Mouse (Mus musculus): Measurements from ENCODE around the gene Farsa.
"Not testable (repeated sequence)": the region's sequence is repeated elsewhere in the genome, so short reads cannot be mapped to it uniquely, and the experiment has no call there.

Farsa gene

GRCm38 (mm10) chr8:84856864-84857441, at the start of gene Farsa:
Farsa (plus strand) TSS chr8:84856989.
- peak; percentile 94 for DNase-seq

DNA sequence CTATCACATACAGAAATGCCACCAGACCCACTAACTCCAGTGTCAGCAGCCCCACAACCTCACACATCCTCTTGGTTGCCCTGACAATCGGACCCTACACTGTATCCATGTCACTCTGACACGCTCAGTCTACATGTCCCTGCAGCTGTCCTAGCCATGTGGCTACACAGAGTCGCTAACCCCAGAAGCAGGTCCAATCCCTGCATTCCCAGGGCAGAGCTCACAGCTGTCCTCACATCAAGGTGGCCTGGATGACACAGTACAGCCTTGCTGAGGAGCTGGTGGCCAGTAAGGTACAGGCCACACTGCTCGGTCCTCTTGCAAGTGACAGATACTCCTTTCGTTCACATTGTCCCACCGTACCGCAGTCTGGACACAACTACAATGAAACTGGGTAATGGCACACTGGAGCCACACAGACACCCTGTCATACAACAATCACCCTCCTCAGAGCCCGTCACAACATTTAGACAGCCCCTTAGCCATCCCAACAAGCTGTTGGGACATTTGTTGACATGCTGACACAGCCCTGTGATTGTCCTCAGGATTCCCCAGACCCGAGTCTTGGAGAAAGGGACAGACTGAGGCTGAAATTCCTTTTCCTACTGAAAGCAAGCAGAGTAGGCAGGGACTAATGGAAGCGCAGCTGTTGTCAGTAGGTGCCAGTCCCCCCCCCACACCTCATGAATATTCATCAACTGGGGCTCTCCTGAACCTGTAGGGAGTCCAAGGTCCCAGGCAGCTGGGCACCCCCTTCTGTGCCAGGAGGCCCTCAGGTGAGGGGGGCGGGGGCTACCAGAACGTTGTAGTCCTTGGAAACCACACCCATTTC, 47.5 kb upstream of the Farsa start:
- DNase-seq = no peak

DNA sequence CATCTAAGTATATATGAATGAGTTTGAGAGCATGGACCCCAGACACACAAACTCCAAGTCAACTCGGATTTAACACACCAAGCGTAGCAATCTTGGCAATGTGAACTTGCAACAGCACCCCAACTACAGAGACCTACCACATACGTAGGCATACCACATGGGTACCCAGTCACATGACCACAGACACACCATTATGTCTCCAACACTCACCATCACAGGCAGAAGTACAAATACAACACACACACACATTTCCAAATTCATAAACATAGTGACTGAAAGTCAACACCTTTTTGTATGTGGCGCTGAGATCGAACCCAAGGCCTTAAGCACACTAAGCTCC, 46.9 kb upstream of the Farsa start:
- DNase-seq = no peak

- peak; percentile 97 for DNase-seq
These were observed 45.9 kb upstream of the Farsa start for GRCm38 (mm10) chr8:84810896-84811295.

GRCm38 (mm10) chr8:84811303-84811702, 45.5 kb upstream of the Farsa start:
- no peak for DNase-seq

GRCm38 (mm10) chr8:84813059-84813458, 43.7 kb upstream of the Farsa start:
- DNase-seq = peak; percentile 93

DNA sequence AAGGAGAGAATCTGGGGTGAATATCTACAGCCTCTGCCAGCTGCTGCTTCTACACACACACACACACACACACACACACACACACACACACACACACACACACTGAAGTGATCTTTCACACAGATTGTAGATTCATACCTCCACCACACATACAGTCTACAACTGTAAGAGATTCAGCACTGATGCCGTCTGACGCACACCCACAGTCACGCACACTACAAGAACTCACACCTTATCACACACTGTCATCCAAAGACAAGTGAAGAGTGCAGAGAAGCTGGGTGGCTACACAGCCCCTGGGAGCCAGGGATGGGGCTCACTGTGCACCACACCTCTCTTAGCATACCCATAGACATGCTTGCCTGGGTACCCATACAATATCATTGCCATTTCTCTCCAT, 43.0 kb upstream of the Farsa start:
- DNase-seq = no peak

DNA sequence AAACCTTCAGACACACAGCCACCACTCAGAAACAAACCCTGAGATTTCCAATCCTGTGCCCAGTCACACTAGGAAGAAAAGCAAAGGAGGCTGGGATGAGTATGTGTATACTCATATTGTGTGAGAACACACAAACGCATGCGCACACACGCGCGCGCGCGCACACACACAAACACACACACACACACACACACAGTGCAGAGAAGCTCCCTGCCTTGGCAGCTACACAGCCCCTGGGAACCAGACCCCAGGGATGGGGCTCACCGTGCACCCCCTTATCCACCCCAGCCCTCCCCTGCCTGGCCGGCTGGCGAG, 42.6 kb upstream of the Farsa start:
- no peak for DNase-seq

GRCm38 (mm10) chr8:84814555-84815441, 42.0 kb upstream of the Farsa start:
- no peak for DNase-seq

GRCm38 (mm10) chr8:84815547-84815946, 41.2 kb upstream of the Farsa start:
- DNase-seq = peak; percentile 98

- no peak for DNase-seq
These were observed 40.7 kb upstream of the Farsa start for GRCm38 (mm10) chr8:84816117-84816516.

- DNase-seq = no peak
These were observed 34.1 kb upstream of the Farsa start, which contains the start of gene Dand5 for GRCm38 (mm10) chr8:84822723-84823122. Dand5 (minus strand) TSS chr8:84822823.

DNA sequence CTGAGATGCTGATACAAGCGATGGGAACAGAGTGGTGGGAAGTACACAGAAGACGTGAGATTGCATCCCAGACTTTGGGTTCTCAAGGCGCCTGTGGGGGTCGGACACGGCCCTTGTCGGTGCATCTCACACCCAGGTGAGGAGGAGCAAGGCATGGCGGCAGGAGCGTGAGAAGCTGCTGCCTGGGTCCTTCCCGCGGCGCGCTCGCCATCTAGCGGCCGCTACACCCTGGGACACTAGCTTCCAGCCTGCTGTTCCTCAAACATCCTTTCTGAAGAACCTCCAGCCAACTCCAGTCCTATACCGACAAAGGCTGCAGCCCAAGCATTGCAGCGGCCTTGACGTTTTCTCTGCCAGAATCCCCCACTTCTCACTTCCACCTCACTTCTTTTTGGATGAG, 33.1 kb upstream of the Farsa start:
- peak; percentile 66 for DNase-seq

- DNase-seq = no peak
These were observed 31.2 kb upstream of the Farsa start for GRCm38 (mm10) chr8:84825636-84826035.

GRCm38 (mm10) chr8:84826518-84826917, 30.3 kb upstream of the Farsa start:
- not testable (repeated sequence) for DNase-seq

DNA sequence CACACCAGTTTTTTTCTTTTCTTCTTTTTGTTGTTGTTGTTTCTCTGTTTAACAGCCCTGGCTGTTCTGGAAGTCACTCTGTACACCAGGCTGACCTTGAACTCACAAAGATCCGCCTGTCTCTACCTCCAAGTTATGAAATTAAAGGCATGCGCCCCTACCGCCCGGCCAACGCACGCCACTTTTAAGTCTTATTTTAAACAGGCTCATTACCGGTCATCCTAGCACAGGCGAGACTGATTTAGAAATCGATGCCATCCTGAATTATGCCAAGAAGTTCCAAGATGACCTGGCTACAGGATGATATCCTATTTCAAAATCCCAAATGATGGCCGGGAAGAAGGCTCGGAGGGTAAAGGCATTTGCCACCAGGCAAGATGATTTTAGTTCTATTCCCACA, 25.3 kb upstream of the Farsa start, which contains the start of gene Gadd45gip1:
Gene Gadd45gip1, plus strand, starts transcription at position 33 of the 400 bp plus-strand sequence.
- DNase-seq = peak; percentile 22

- DNase-seq = peak; percentile 83
These were observed 24.6 kb upstream of the Farsa start for GRCm38 (mm10) chr8:84832034-84832717.

DNA sequence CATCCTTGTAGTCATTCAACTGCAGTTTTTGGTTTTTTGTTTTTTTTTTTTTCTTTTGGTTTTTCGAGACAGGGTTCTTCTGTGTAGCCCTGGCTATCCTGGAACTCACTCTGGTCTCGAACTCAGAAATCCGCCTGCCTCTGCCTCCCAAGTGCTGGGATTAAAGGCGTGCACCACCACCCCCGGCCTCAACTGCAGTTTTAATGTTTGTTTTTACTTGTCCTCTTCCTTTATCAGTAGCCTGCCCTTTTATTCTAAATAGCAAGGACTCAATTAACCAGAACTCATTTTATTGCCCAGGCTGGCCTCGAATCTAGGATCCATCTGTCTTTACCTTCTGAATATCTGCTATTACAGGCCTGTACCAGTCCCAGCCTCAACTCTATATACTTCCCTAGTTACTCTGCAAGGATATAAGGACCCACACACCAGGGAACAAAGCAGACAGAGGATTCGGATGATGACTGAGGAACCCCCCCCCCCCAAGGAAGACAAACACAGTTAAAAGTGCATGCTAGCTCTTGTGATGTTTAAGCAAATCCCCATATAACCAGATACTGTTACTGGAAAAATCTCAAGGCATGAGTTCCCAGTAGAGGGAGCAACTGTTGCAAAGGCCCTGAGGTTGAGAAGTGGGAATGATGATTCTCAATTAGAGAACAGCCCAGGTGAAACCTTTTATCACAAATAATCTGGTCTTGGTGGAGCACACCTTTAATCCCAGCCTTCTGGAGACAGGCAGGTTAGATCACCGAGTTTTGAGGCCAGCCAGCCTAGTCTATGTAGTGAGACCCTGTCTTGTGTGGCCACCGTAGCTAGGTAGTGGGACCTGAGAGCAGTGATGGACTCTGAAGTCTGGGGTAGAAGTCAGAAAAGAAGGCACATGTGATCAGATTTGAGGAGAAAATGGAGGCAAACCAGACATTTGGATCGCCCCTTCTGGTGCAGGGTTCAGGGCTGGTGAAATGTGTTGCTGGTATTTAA, 23.7 kb upstream of the Farsa start:
- DNase-seq = no peak

DNA sequence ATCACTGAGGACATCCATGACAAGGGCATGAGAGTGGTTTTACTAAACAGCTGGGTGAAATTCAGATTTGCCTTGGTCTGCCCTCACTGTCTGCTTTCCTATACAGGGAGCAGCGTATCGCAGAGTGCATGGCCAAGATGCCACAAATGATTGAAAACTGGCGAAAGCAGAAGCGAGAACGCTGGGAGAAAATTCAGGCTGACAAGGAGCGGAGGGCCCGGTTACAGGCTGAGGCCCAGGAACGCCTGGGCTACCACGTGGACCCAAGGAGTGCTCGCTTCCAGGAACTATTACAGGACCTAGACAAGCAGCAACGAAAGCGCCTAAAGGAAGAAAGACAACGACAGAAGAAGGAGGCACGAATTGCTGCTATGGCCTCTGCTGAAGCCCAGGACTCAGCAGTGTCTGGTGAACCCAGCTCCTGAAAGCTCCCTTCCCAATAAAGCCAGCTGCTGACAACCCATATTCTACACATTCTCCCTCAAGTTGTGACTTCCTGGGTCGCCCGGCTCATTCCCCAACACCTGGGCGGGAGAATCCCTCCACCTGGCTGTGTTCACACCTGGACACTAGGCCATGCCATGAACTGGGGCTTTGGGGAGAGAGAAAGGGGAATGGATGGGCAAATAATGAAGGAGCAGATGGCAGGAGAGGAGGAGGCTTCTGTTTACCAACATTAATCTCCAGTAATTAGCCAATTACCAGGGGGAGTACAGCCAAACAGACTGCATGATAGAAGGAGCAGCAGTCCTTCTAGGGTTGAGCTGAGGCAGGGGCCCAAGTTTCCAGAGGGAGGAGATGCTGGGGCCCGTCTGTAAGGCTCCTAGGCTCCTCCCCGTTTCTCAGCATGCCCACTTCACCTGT, 22.6 kb upstream of the Farsa start:
- no peak for DNase-seq

All from lung, postnatal 14 days (tissue).